Mouse (Mus musculus) erythroblast, embryonic 14.5 days (primary cell): ENCODE results near the gene Zfp385b.

ENCODE experiments used
- GATA1 ChIP-seq: IDR thresholded peaks from 2 replicates; pipeline ENCODE4 v1.6.1; 2012; ENCODE audit warnings: low read length, inconsistent platforms, mixed read lengths
- TAL1 ChIP-seq: IDR thresholded peaks from 3 replicates; pipeline ENCODE4 v1.6.1; 2012; ENCODE audit warnings: low read length, inconsistent platforms, mixed read lengths

DNA sequence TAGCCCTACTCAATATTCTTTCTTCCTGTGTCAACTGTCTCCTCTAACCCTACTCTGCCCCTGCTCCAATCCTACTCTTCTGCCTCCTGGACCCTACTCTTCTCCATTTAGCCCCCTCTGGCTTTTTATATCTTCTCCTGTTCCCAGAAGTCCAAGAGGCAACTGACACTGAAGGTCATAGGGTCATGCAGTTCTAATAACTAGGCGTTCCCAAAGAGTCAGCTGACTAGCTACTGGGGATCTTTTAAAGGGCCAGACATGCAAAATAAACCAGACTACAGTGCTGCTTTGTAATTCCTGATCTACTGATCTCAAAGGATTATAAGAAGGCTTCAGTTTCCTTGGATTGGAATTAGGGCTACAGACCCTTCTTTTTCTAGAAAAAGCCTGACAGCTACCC lies 276.1 kb downstream of the Zfp385b start:
- TF ChIP-seq TAL1 = no peak
- TF ChIP-seq GATA1 = no peak
